Mouse (Mus musculus) spleen, adult 12 weeks (tissue): ENCODE measurements around the gene Svs1.

ENCODE experiments used
- DNase-seq: peaks from one replicate; pipeline ENCODE4 v3.0.0; 2022; ENCODE audit warnings: low spot score

Gene Svs1

GRCm38 (mm10) chr6:49011191-49011590, 24.5 kb downstream of the Svs1 start:
- no peak for DNase-seq

DNA sequence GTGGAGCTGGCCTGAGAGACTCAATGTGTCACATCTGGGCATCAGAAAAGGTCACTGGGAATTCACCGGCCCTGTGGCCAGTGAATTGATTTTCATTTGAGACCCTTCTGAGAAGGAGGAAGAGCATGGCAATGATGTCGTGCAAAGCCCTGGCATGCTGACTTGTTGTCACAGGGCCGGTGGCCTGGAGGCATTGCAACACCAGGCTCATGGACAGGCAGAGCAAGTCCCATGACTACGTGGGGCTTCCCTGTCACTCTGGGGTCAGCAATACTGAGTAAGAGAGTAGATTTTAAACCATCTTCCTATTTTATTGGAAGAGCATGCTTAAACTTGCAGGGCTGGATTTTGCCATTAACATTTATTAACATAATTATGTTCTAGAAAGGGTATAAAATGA, 26.4 kb downstream of the Svs1 start:
- no peak for DNase-seq

DNA sequence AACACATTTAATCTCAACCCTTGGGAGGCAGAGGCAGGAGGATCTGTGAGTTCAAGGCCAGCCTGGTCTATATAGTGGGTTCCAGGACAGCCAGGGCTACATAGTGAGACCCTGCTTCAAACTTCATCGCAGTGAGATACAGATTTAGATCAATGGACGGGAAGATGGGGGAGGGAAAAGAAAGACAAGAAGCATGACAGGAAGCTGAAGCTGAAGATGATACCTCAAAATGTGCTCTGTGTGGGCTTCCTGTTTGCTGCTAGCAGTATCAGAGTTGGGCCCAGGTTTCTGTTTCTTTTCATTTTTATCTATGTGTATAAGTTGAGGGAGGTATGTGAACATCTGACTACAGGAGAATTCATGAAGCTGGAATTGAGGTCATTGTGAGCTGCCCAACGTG, 26.8 kb downstream of the Svs1 start:
- no peak for DNase-seq

- DNase-seq: no peak
These were observed 30.5 kb downstream of the Svs1 start for GRCm38 (mm10) chr6:49017150-49017549.

GRCm38 (mm10) chr6:49019341-49019740, 32.7 kb downstream of the Svs1 start:
- DNase-seq: no peak

GRCm38 (mm10) chr6:49021141-49022012, 34.7 kb downstream of the Svs1 start:
- DNase-seq: no peak

DNA sequence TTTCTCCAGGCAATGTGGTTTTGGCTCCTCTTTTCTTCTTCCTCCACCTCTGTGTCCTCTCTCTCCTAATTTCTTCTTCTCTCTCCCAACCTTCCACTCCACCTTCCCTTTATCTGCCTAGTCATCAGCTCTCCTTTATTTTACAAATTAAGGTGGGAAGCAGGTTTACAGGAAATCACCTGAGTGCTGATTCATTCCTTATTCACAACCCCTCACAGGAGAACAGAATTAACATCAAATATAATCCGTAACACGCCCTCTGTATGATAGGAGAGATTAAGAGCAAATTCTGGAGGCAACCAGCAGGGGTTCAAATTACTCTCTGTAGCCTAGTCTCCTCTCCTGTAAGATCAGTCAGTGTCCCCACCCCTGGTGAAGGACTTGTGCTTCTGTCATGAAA, 35.7 kb downstream of the Svs1 start:
- DNase-seq: no peak

DNA sequence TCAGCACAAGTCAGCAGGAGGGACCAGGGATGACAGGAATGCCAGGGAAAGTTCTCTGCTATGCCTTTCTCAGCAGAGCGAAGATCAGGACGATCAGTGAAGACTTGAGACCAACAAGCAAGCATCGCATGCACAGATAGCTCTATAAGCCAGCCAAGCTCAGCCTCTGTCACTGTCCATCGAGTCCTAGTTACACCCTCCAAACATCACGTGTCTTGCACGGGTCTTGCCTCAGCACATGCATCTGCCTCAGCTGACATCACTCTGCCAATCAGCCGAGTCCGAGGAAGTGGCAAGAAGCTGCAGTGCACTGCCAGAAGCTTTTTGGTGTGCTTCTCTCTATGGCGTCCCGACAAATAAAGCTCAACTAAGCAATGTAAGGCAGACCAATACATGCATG, 36.7 kb downstream of the Svs1 start:
- DNase-seq: no peak

DNA sequence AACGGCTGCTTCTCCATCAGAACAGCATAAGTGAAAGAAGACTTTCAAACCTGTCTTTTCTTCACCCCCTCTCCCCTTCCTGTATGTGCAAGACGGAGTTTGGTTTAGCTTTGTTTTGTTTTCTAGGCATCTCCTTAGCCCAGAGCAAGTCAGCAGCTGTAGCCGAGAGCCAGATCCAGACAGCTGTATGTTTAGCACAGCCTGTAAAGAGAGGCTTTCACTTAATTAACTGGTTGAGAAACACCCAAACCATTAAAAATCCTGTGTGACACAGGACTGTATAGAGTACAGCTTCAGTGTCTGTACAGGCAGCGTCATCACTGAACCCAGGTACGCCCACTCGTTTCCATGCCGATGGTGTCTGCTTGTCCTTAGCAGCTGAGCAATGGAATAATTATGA, 38.6 kb downstream of the Svs1 start:
- DNase-seq: no peak

DNA sequence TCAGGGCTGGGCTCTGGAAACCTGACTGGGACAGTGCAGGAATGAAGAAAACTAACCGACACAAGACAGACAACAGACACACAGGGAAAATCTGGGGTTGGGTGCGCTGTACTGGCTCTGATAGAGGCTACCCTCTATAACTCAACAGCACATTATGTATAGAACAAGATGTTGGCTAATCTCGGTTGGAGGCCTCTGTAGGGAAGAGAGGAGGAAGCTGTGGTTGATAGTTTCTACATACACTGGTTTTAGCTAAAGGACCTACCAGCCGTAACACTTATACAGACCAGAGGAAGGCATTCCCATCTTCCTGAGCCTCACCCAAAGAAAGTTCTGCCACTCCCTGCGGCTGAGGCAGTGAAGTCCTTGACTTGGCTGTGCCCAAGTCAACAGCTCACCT, 39.8 kb downstream of the Svs1 start:
- DNase-seq: no peak

GRCm38 (mm10) chr6:49028019-49028418, 41.4 kb downstream of the Svs1 start:
- DNase-seq: no peak

DNA sequence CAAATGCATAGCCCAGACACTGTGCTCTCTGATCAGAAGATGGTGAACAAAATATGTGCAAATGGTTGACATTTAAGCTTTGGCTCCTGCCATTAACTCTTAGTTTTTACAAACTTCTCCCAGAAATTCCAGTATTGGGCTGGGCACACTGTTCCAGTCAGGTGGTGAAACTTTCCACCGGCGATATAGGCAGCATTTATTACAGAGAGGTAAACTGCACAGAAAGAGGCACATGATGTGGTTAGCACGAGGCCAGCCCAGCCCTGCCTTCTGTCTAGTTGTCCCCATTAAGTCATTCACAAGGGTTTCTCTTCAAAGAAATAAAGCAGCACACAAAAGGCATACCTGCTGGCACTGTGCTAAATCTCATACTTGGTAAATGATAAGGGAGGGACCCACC, 42.0 kb downstream of the Svs1 start:
- no peak for DNase-seq

GRCm38 (mm10) chr6:49031230-49031629, 44.6 kb downstream of the Svs1 start:
- DNase-seq: no peak

GRCm38 (mm10) chr6:49032783-49033182, 46.1 kb downstream of the Svs1 start:
- no peak for DNase-seq

DNA sequence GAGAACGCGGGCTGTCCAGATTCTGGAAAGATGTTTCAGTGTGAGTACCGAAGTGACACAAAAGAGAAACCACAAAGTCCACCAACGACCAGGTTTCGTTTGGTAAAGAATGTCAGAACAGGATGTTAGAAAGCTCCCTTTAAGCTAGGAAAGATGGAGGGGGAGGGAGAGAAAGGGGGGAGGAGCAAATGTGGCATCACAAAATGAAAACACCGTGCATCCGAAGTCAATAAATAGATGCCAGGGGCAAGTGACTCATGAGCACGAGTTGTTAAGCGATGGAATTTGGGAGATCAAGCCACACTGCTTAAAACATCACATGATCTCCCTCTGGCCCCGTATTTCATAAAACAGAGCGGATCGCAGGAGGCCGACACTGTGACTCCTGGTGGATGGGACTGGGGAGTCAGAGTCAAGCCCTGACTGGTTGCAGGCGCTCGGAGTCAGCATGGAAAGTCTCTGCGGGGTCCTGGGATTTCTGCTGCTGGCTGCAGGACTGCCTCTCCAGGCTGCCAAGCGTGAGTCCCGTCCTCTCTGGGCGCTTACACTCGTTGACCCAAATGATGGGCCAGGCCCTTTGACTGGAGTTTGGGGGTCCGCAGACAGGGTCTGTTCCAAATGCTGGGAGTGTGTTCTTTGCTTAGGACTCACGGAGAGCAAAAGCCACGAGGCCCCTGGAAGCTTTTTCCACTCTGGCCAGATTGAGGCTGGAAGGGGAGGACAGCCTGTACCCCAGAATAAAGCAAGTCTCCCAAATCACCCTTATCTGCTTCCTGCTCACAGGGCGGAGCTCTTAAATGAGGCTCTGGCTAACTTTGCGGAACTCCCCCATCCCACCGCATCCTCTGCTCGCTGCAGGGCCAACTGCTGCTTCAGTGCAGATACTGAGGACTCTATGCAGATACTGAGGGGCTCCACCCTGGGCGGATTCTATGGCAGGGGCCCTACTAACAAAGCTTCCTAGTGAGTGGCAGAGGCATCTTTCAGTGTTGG, 49.9 kb downstream of the Svs1 start, which contains the start of gene Gpnmb:
Gpnmb (plus strand) TSS at position 272 of the 993 bp plus-strand sequence.
- DNase-seq: no peak

DNA sequence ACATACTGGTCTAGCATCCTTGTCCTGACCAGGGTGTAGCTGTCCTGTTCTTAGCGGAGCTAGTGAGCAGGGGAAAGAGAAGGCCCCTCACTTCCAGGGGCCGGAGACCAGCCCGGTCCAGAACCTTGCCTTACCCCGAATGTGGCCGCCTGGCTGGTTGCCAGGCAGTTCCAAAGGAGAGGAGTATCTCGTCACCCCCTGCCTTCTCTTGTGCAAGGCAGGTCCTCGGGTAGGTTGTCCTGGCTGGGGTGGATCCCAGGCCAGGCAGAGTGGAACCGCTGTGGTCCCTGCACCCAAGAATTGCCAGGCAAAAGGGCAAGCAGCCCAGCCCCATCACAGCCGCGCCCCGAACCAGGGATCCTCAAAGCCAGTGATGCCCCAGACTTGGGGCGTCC, 50.6 kb downstream of the Svs1 start:
- no peak for DNase-seq

DNA sequence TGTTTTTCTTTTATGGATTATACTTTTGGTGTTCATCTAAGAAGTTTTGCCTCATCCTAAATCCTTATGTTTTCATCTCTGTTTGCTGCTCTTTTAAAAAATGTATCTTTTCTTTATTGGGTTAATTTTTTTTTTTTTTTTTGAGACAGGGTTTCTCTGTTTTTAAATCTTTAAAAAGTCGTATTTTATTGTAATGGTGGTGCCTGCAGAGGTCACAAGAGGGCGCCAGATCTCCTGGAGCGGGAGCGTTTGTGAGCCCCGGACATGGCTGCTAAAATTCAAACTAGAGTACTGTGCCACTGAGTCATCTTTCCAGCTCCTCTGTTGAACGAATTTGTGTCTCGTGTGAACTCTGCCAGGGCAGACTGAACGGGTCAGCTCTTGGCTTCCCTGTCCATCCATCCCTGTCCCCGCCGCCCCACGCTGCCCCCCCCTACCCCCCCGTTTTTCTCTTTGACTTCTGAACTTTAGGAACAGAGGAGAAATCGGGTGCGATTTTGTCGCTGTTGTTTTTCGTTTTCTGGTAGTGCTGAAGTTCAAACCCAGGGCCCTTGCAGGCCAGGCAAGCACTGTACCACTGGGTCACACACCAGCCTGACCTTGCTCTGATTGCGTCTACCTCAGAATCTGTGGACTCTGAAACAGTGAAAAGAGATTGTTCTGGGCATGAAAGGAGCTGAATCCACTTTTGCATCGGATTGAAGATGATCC, 53.0 kb downstream of the Svs1 start:
- DNase-seq: no peak
